Mouse (Mus musculus) erythroblast, adult 5-6 weeks (primary cell): Measurements from ENCODE around the gene Itga8. TPM values are rescaled to one million over a fixed set of nuclear protein-coding genes. Genes with fewer than 3 reads are reported as not detected.

Source experiments
- ATAC-seq: replicated peaks from 2 replicates; pipeline ENCODE4 v1.8.0; 2016; ENCODE audit warnings: moderate number of reproducible peaks, mild to moderate bottlenecking, moderate TSS enrichment, inconsistent platforms; ENCODE audit not compliant: poor library complexity, low FRiP score, severe bottlenecking
- total RNA-seq, 2 experiments: library from RNA; stranded (forward) in 1 of 2; stranded (reverse) in 1 of 2; fragments of 150-400 nt in 1 of 2; fragments of 200-764, 138-1000 nt in 1 of 2; gene quantifications; 2 replicates each; pipeline versions ENCODE4 v1.2.3 to v1.2.4; 2015 to 2017; ENCODE audit warnings: low replicate concordance in 2 of 2

Itga8 gene
- total RNA-seq (2015; ENCODE audit: low replicate concordance) (not detected in 2 replicates), total RNA-seq (2017; ENCODE audit: low replicate concordance) (0.14 and 1.4 TPM in 2 replicates)

DNA sequence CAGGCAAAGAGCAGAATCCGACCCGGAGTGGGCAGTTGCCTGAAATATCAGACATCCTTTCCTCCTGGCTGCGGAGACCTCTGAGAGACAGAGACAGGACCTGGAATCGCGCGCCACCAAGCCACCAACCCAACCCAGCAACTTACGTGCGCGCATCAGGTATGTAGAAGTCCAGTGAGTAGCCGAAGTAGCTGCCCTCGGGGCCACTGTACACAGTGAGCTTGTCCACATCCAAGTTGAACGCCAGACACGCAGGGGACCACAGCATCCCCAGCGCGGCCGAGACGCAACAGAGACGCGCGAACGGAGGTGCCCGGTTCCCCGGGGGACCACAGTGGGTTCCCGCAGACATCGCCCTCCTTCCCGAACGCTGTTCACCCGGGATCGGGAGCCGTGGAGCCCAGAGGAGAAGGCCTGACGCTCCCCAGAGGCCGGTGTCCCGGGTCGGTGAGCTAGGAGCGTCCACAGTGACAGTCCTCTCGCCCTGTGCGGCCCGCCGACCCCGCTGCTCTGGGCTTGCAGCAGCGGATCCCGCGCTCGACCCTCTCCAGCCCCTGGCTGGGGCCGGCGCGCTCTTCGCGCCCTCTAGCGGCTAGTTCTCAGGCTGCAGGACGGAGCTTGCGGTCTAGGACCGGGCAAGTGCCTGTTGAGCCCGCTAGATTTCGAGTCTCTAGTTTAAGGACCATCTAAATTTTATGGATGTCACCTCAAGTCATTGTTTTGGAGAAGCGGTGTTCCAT lies at the start of gene Itga8:
TSS of gene Itga8 (minus strand) at position 492 of the 740 bp plus-strand sequence.
- ATAC-seq = peak; percentile 65; the same call in 1 of the 2 replicates

DNA sequence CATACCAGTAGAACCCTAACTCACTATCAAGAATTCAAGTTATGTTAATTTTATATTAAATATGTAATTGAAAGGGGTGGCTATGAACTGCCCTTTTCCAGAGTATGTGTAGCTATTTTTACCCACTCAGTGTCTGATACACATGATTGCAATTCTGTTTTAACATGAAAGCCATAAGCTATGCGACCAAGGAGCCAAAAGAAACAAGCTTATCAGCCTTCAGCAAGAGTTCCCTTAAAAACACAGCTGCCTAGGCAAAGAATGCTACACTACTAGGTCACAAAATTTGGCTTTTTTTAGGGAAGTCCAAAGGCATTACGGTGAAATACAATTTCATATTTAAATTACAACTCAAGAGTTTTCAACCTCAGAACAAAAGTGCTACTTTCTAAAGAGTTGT lies 47.2 kb upstream of the Itga8 start:
- no peak for ATAC-seq

GRCm38 (mm10) chr2:12331962-12332361 lies 30.2 kb upstream of the Itga8 start:
- ATAC-seq = no peak

GRCm38 (mm10) chr2:12329620-12330019 lies 27.9 kb upstream of the Itga8 start:
- no peak for ATAC-seq

GRCm38 (mm10) chr2:12329068-12329407 lies 27.3 kb upstream of the Itga8 start:
- ATAC-seq = no peak

- ATAC-seq = no peak
These were observed 26.8 kb upstream of the Itga8 start for GRCm38 (mm10) chr2:12328355-12329067.

- no peak for ATAC-seq
These were observed 26.1 kb upstream of the Itga8 start for GRCm38 (mm10) chr2:12327691-12328354.

- no peak for ATAC-seq
These were observed 25.5 kb upstream of the Itga8 start for GRCm38 (mm10) chr2:12327216-12327615.

DNA sequence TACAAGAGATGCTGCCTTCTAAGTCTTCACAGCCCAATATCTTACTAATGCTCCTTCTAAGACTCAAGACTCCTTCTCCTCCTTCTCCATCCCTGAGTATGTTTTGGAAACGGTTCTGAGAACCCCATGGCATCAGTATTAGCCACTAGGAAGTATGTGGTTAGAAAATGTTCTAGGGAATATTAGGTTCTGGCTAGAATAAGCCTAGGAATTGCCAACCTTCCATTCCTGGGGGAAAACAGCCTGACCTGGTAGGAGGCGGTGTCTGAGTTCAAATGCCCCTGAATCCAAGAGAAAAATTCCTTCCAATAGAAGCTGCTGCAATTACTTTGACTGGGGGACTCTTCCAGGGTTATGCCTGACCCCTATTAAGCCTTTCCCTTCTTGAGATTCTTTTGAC lies 24.1 kb upstream of the Itga8 start:
- ATAC-seq = no peak

DNA sequence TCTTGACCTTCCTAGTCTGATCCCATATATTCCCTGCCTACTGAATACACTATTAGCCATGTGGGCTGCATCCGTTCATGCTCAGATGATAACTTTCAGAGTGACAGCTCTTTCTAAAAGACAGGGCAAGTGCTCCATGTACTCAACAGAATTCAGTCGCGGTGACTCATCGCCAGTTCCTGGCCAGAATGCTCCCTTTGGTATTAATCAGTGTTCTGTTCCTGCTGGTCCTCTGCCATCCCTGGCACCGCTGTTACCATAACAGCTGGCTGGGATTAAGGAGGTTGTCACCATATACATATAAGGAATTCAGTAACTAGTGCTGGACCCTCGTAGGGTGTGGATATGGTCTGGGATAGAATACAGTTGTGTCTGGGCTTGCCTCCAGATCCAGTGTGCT lies 23.7 kb upstream of the Itga8 start:
- no peak for ATAC-seq

DNA sequence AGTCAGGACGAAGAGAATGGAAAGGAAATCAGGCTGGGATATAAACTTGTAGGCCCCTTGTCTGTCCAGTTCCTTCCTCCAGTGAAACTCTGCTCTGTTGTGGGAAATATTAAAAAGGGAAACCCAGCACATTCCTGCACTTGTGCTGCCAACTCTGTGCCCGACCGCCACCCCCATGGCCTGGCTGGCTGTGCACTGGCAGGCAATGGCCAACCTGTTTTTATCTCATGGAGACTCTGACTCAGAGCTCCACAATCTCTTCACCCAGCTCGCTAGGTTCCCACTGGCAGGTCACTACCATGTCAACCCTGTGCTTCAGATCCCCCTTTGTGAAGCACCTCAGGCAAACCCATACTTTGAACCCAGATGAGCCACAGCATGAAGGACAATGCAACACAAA lies 19.2 kb upstream of the Itga8 start:
- ATAC-seq = no peak

DNA sequence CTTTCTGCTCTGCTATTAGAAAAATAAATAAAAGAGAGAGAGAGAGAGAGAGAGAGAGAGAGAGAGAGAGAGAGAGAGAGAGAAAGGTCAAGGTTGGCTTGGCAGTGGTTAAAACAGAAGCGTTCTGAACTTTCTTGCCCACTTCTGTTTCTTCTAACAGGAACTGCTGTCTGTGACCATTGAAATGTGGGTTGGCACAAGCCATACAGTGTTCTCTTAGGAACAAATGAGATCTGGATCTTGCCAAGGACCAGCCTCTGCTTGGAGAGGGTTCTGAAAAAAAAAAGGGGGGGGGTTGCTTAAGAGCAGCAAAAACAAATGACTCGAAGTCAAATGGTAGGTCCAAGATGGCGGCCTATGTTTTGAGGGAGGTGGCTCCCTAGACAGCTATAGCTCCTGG lies 17.0 kb upstream of the Itga8 start:
- no peak for ATAC-seq

- no peak for ATAC-seq
These were observed 16.3 kb upstream of the Itga8 start for GRCm38 (mm10) chr2:12318036-12318435.

GRCm38 (mm10) chr2:12317343-12317742 lies 15.6 kb upstream of the Itga8 start:
- ATAC-seq = no peak

- ATAC-seq = no peak
These were observed 14.6 kb upstream of the Itga8 start for GRCm38 (mm10) chr2:12316361-12316760.

GRCm38 (mm10) chr2:12314028-12314427 lies 12.3 kb upstream of the Itga8 start:
- ATAC-seq = no peak

DNA sequence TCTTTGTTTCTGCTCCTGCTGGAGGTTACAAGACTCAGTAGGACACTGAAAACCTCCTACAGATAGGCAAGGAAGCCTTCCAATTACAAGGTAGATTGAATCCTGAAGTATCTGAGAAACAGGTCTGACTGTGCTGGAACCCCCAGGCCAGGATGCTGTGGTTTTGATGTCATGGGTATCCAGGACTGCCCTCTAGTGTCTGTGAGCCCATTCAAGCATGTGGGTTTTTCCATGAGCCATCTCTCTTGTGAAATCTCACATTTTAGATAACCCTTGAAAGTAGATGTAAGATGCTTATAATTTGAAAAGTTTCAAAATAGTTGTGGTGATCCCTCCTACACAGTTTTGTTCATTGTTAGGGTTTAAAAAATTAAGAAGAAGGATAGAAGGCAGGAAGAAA lies 6.7 kb upstream of the Itga8 start:
- ATAC-seq = no peak

GRCm38 (mm10) chr2:12307311-12307710 lies 5.6 kb upstream of the Itga8 start:
- no peak for ATAC-seq

DNA sequence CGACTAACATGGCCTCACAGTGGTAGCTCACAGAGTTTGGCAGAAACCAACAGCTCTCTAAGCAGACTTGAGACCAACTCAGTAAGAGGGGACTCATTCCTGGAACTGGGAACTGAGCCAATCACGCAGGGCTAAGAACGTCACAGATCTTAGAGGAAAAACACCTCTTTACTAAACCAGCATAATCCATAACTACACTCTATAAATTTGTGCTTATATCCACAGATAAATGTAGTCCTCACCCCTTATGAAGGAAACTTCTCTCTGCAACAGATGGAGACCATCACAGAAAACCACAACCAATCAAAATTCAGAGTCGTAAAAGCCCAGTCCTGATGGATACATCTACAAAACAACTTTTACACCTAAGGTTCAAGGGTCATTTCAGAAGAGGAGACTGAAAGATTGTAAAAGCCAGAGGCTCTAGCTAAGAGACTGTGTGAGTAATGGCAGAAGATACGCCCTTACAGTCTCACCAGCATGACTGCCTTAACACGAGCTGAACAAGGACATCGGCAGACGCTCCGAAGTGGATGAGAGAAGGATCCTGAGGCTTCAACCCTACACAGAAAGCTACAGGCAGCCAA lies 3.4 kb upstream of the Itga8 start:
- ATAC-seq = no peak

GRCm38 (mm10) chr2:12300449-12301228 lies 1.1 kb downstream of the Itga8 start:
- no peak for ATAC-seq
